Mouse (Mus musculus) liver, postnatal 0 days (tissue): ENCODE measurements at regions not wholly inside any gene's neighbourhood (a gene's known extent, or its start where the extent isn't known, plus 50 kb on each side); places are given as distances from the start of the nearest gene placed in this dataset.

Experiments
- ATAC-seq: fragments of 200-750 bp; cut with Nextera tagmentation; 2 replicates; pipeline ENCODE4 v1.8.0; 2017; ENCODE audit warnings: mild to moderate bottlenecking, moderate library complexity
- DNase-seq: peaks from one replicate; pipeline ENCODE4 v3.0.0-alpha.2; 2016
- H3K27ac ChIP-seq: fragments of 300-500 bp; sonication (generic); 2 replicates; pipeline ENCODE4 v1.5.1; 2014; ENCODE audit warnings: antibody characterized with exemption, moderate library complexity, mild to moderate bottlenecking, low read depth
- H3K27me3 ChIP-seq: fragments of 300-500 bp; sonication (generic); 2 replicates; pipeline ENCODE4 v1.6.1; 2014; ENCODE audit warnings: low read length, control low read depth, mixed read lengths; ENCODE audit not compliant: insufficient read depth
- H3K36me3 ChIP-seq: fragments of 300-500 bp; sonication (generic); replicated peaks from 2 replicates; pipeline ENCODE4 v1.6.1; 2014; ENCODE audit warnings: mild to moderate bottlenecking, control low read depth, low read length, moderate library complexity, mixed read lengths; ENCODE audit not compliant: insufficient read depth
- H3K4me1 ChIP-seq: fragments of 300-500 bp; sonication (generic); 2 replicates; pipeline ENCODE4 v1.6.1; 2014; ENCODE audit warnings: antibody characterized with exemption, mild to moderate bottlenecking, control low read depth; ENCODE audit not compliant: insufficient read depth
- H3K4me2 ChIP-seq: fragments of 300-500 bp; sonication (generic); 2 replicates; pipeline ENCODE4 v1.6.1; 2014; ENCODE audit warnings: low read depth, mild to moderate bottlenecking, low read length, moderate library complexity, mixed read lengths
- H3K4me3 ChIP-seq: fragments of 300-500 bp; sonication (generic); 2 replicates; pipeline ENCODE4 v1.5.1; 2014; ENCODE audit warnings: low read depth, low read length
- H3K9ac ChIP-seq: fragments of 300-500 bp; sonication (generic); replicated peaks from 2 replicates; pipeline ENCODE4 v1.6.1; 2014; ENCODE audit warnings: mild to moderate bottlenecking, moderate library complexity
- H3K9me3 ChIP-seq: fragments of 300-500 bp; sonication (generic); 2 replicates; pipeline ENCODE4 v1.6.1; 2016; ENCODE audit warnings: mild to moderate bottlenecking, control low read depth, low read length, mixed read lengths
- CTCF ChIP-seq: sonication (generic); IDR thresholded peaks from 2 replicates; pipeline ENCODE4 v1.5.1; 2016; ENCODE audit warnings: antibody characterized with exemption, low read depth
- EP300 ChIP-seq: IDR thresholded peaks from 2 replicates; pipeline ENCODE4 v1.6.1; 2016; ENCODE audit warnings: antibody characterized with exemption, low read depth, mild to moderate bottlenecking
- WGBS: fragments of 180-500 bp; shearing (Covaris S2); extraction: QIAGEN DNeasy Blood & Tissue Kit; methylation state at CpG from one replicate; pipeline ENCODE4 v1.1.7; 2014; ENCODE audit not compliant: insufficient replicate concordance; 5-methylcytosine and 5-hydroxymethylcytosine counted together

- Histone ChIP-seq H3K9me3 (no peaks in the 10 kb centered on the region), H3K4me3 (no peak overlapping the region), H3K27me3 (no peaks in the 10 kb centered on the region), H3K36me3 (no peaks in the 10 kb centered on the region), H3K4me2 (no peak overlapping the region), H3K27ac (no peak overlapping the region), H3K9ac (no peak overlapping the region), H3K4me1 (no peaks in the 10 kb centered on the region)
- TF ChIP-seq CTCF = no peak
- TF ChIP-seq EP300 = no peak
- WGBS = 65% methylated on average over 10 of the region's 10 CpGs
- no peak for DNase-seq
- ATAC-seq = no peak
Measured at GRCm38 (mm10) chr8:103148447-103148846, 363.0 kb upstream of the Cdh11 start.

GRCm38 (mm10) chr8:103166623-103167316 is 381.3 kb upstream of the Cdh11 start:
- Histone ChIP-seq H3K4me2 (no peak overlapping the region), H3K27me3 (no peaks in the 10 kb centered on the region), H3K4me1 (no peaks in the 10 kb centered on the region), H3K36me3 (no peaks in the 10 kb centered on the region), H3K27ac (no peak overlapping the region), H3K9ac (no peak overlapping the region), H3K9me3 (no peaks in the 10 kb centered on the region), H3K4me3 (no peak overlapping the region)
- no peak for DNase-seq
- TF ChIP-seq EP300 (no peak), CTCF (no peak)
- ATAC-seq = no peak
- WGBS = 69% methylated on average over 7 of the region's 7 CpGs

DNA sequence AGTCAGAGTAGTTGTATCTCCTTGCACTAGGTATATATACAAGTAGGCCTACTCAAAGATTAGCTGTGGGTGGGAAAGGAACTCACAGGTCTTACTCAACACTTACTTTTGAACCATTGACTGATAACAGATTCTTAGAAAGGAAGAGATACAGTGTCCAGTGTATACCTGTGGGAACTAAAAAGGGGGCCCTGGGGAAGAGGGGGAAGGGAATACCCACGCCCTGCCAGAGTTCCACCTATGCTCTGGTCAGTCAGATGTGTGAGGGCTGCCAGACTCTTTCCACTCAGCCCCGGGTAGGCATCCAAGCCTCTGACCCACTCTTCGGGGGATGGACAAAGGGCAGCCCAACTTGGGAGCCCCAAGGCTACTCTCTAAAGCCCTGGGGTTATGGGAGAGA is 387.9 kb upstream of the Cdh11 start:
- no peak overlapping the region for H3K9ac ChIP-seq
- no peaks in the 10 kb centered on the region for H3K27me3 ChIP-seq
- DNase-seq (no peak), ATAC-seq (no peak)
- no peaks in the 10 kb centered on the region for H3K36me3 ChIP-seq
- H3K27ac ChIP-seq = no peak overlapping the region
- H3K4me1 ChIP-seq = no peaks in the 10 kb centered on the region
- no peaks in the 10 kb centered on the region for H3K9me3 ChIP-seq
- WGBS = 66% methylated on average over 3 of the region's 3 CpGs
- no peak overlapping the region for H3K4me2 ChIP-seq
- TF ChIP-seq EP300 (no peak), CTCF (no peak)
- H3K4me3 ChIP-seq = no peak overlapping the region

DNA sequence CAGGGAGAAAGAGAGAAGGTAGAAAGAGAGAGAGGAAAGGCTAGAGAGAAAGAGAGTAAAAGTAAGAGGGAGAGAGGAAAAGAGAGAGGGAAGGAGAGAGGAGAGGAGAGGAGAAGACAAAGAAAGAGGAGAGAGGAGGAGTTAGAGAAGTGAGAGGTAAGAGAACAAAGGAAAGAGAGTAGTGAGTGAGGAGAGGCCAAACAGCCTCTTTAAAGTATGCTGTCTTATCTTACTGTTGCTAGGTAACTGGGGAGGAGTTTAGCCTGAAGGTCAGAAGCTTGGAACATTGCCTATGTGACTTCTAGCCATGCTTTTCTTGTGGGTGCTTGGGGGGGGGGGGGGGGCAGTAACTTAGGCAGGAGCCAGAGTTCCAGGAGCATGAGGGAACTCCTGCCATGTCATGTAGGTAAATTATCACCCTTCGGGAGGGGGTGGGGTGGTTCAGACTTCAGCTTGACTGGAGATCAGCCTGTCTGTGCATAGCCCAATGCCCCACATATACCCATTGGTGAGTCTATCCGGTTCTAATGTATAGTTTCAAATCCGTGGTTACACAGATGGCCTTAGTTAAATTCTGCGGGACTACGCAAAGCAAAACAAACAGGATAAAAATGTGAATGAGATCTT is 388.5 kb upstream of the Cdh11 start:
- TF ChIP-seq EP300 (no peak), CTCF (no peak)

GRCm38 (mm10) chr8:103180661-103181060 is 395.2 kb upstream of the Cdh11 start:
- no peak for ATAC-seq
- Histone ChIP-seq H3K4me3 (no peak overlapping the region), H3K36me3 (no peaks in the 10 kb centered on the region), H3K4me2 (no peak overlapping the region), H3K9ac (no peak overlapping the region), H3K27ac (no peak overlapping the region), H3K27me3 (no peaks in the 10 kb centered on the region), H3K9me3 (no peaks in the 10 kb centered on the region), H3K4me1 (no peaks in the 10 kb centered on the region)
- TF ChIP-seq CTCF (no peak), EP300 (no peak)
- DNase-seq = no peak

More for the DNA sequence above, 388.5 kb upstream of the Cdh11 start:
- Histone ChIP-seq H3K9me3 (no peaks in the 10 kb centered on the region), H3K27me3 (no peaks in the 10 kb centered on the region), H3K4me3 (no peak overlapping the region), H3K9ac (no peak overlapping the region), H3K4me2 (no peak overlapping the region), H3K27ac (no peak overlapping the region), H3K36me3 (no peaks in the 10 kb centered on the region), H3K4me1 (no peaks in the 10 kb centered on the region)
- ATAC-seq (no peak), DNase-seq (no peak)
- 69% methylated on average over 5 of the region's 5 CpGs for WGBS

DNA sequence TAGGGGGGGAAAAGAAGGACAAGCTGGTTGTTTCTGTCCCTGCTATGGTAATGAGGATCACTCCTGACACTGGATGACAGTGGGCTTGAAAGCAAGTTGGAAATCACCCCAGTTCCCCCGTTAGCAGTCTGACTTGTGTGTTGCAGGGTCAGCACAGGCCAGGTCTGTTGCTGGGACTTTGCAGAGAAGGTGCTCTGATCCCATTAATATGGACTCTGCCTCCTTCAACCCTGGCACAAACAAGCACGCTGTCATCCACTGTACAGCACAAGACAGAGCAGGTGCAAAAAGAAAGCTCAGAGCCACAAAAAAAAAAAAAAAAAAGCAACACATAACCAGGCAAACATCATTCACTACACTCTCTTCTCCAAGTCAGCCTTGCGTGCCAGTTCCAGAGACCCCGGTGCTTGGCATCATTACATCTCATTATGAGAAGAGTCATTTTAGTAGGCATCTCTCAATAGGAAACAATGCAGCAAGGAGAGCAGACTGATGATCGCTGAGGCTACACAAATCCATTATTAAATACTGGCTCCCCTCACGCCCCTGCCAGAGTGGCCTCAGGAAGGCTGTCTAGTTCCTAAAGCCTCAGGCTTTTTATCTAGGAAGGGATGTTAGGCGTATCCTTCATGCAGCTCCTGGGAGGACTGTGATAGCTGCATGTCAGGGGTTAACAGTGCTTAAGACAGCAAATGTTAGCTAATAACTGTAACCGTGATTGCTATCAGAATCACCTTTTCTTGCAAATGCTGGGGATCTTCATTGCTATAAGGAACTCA is 403.5 kb upstream of the Cdh11 start:
- no peak overlapping the region for H3K27ac ChIP-seq
- no peak for ATAC-seq
- 78% methylated on average over 8 of the region's 8 CpGs for WGBS

More for the DNA sequence above, 403.5 kb upstream of the Cdh11 start:
- H3K4me2 ChIP-seq = no peak overlapping the region
- H3K9me3 ChIP-seq = no peaks in the 10 kb centered on the region
- no peaks in the 10 kb centered on the region for H3K4me1 ChIP-seq
- no peak for TF ChIP-seq CTCF
- TF ChIP-seq EP300 = no peak
- H3K36me3 ChIP-seq = no peaks in the 10 kb centered on the region
- no peak overlapping the region for H3K9ac ChIP-seq
- H3K27me3 ChIP-seq = no peaks in the 10 kb centered on the region
- no peak for DNase-seq
- H3K4me3 ChIP-seq = no peak overlapping the region
